Mouse (Mus musculus) adrenal gland, postnatal 10 days (tissue): Measurements from ENCODE around the gene Mup22. TPM values are rescaled to one million over a fixed set of nuclear protein-coding genes. Genes with fewer than 3 reads are reported as not detected.
"Not testable (repeated sequence)": the region's sequence is repeated elsewhere in the genome, so short reads cannot be mapped to it uniquely, and the experiment has no call there.

Experiments used
- DNase-seq: peaks from one replicate; pipeline ENCODE4 v3.0.0; 2021; ENCODE audit warnings: mixed read lengths
- long read RNA-seq, 2 experiments: library from polyadenylated mRNA; stranded (forward); transcript quantifications; one replicate each; pipeline ENCODE4 v2.0.0; 2021
- total RNA-seq, 2 experiments: library from RNA; stranded (reverse); gene quantifications; 2 replicates each; pipeline ENCODE4 v1.2.3; 2021

The Mup22 gene
- not detected for total RNA-seq
- long read RNA-seq, experiment 1: 0 reads
- long read RNA-seq, experiment 2: 0 reads

DNA sequence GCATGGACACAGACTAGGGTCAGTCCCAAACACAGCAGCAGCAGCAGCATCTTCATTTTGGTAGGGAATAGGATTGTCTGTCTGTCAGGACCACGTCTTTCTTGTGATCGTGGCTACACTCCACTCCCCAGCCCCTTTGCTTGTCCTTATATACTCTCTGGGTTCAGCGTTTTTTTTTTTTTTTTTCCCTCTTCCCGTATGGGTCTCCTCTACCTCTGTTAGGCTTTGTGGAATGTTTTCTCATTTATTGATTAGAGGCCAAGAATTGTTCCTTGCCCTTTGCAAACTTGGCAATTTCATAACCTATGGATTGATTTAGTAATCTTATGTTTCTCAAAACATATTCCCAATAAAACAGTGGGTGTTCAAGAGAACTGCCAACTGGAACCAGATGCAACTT is at the start of gene Mup22:
Gene Mup22 (minus strand): TSS at position 101 of the 400 bp plus-strand sequence.
- not testable (repeated sequence) for DNase-seq

DNA sequence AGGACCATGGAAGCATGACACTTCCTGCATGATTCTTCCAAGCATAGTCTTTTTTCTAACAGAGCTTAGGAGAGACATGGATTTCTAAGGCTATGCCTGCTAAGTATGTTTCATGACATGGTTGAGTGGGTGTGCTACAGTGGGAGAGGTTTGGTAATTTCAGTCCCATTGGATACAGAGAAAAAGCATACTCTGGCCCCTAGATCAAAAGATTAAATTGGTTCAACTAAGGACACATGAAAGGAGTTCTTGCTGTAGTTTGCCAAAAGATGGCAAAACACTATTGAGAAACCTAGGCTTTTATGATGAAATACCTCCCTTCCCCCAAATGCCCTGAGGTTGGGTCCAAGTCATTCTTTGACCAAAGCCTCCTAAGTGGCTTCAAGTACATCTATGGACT is 19.6 kb upstream of the Mup22 start:
- not testable (repeated sequence) for DNase-seq

Other genes starting within 250 kb of the Mup22 start
- not detected for gene Mup10, start 239.3 kb downstream of the Mup22 start, total RNA-seq
- not detected for gene Mup11, start 159.1 kb downstream of the Mup22 start, total RNA-seq
- gene Mup12, start 80.1 kb downstream of the Mup22 start, total RNA-seq: not detected